Mouse (Mus musculus): ENCODE measurements at regions not wholly inside any gene's neighbourhood (a gene's known extent, or its start where the extent isn't known, plus 50 kb on each side); places are given as distances from the start of the nearest gene placed in this dataset.

DNA sequence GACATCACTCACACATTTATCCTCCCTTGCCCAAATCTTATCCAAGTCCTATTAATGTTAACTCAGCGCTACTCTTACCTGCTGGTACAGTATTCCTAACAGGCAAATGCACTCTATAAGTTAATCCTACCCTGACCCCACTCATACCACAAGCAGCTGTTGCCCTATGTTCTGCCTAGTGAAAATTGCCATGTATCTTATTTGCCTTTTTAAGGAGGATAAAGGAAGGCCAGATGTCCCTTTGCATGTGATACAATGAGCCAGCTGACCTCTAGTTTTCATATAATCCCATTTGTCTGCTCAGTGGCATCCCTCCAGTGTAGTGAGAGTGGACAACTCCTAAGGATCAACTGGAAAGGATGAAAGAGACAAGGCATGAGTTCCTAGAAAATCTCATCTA lies 67.9 kb upstream of the Ctso start:
- ATAC-seq (no peak), DNase-seq (ENCODE audit: low spot score) (no peak)
- H3K4me2 ChIP-seq (ENCODE audit: low read depth, low read length) = no peak overlapping the region
- no peaks in the 10 kb centered on the region for H3K4me1 ChIP-seq (ENCODE audit: insufficient read depth, low read length)
- no peaks in the 10 kb centered on the region for H3K36me3 ChIP-seq (ENCODE audit: insufficient read depth, low read length)
- H3K27ac ChIP-seq = no peak overlapping the region
- H3K27me3 ChIP-seq (ENCODE audit: insufficient read depth, low read length) = no peaks in the 10 kb centered on the region
- no peak overlapping the region for H3K4me3 ChIP-seq (ENCODE audit: low read length)
- no peak for TF ChIP-seq CTCF (IDR thresholded peaks at IDR 0.05; ENCODE audit: low read depth)
- H3K9me3 ChIP-seq (ENCODE audit: low read length) = no peaks in the 10 kb centered on the region
- 96% methylated on average over 1 of the region's 1 CpGs for WGBS
- H3K9ac ChIP-seq (replicated peaks; ENCODE audit: low read length) = no peak overlapping the region
